Mouse (Mus musculus) fat pad, adult 2 months (tissue): ENCODE results near the gene Myzap.
"Not testable (repeated sequence)": the region's sequence is repeated elsewhere in the genome, so short reads cannot be mapped to it uniquely, and the experiment has no call there.

Experiments
- DNase-seq: peaks from one replicate; pipeline ENCODE4 v3.0.0-alpha.2; 2011; ENCODE audit warnings: low read depth, low spot score; ENCODE audit errors: extremely low read depth

Myzap gene

GRCm38 (mm10) chr9:71591938-71592548 is at the start of gene Myzap:
Myzap (minus strand) TSS chr9:71592360.
- no peak for DNase-seq

- DNase-seq = no peak
Measured at GRCm38 (mm10) chr9:71640361-71640927, 48.3 kb upstream of the Myzap start.

- no peak for DNase-seq
Measured at GRCm38 (mm10) chr9:71638198-71638597, 46.0 kb upstream of the Myzap start.

GRCm38 (mm10) chr9:71636854-71637253 is 44.7 kb upstream of the Myzap start:
- no peak for DNase-seq

- DNase-seq = no peak
Measured at GRCm38 (mm10) chr9:71635627-71636026, 43.5 kb upstream of the Myzap start.

GRCm38 (mm10) chr9:71634916-71635315 is 42.8 kb upstream of the Myzap start:
- DNase-seq = no peak

GRCm38 (mm10) chr9:71628921-71629320 is 36.8 kb upstream of the Myzap start:
- DNase-seq = no peak

GRCm38 (mm10) chr9:71628286-71628685 is 36.1 kb upstream of the Myzap start:
- DNase-seq = no peak

- no peak for DNase-seq
Measured at GRCm38 (mm10) chr9:71625961-71626360, 33.8 kb upstream of the Myzap start.

GRCm38 (mm10) chr9:71624793-71625495 is 32.8 kb upstream of the Myzap start:
- no peak for DNase-seq

- DNase-seq = no peak
Measured at GRCm38 (mm10) chr9:71623871-71624569, 31.9 kb upstream of the Myzap start.

GRCm38 (mm10) chr9:71622593-71622992 is 30.4 kb upstream of the Myzap start:
- no peak for DNase-seq

- DNase-seq = no peak
Measured at GRCm38 (mm10) chr9:71621968-71622367, 29.8 kb upstream of the Myzap start.

- DNase-seq = not testable (repeated sequence)
Measured at GRCm38 (mm10) chr9:71620116-71620515, 28.0 kb upstream of the Myzap start.

- no peak for DNase-seq
Measured at GRCm38 (mm10) chr9:71617363-71617762, 25.2 kb upstream of the Myzap start.

GRCm38 (mm10) chr9:71616185-71616584 is 24.0 kb upstream of the Myzap start:
- no peak for DNase-seq

GRCm38 (mm10) chr9:71614643-71615042 is 22.5 kb upstream of the Myzap start:
- no peak for DNase-seq

- DNase-seq = no peak
Measured at GRCm38 (mm10) chr9:71612981-71613380, 20.8 kb upstream of the Myzap start.

- no peak for DNase-seq
Measured at GRCm38 (mm10) chr9:71611876-71612275, 19.7 kb upstream of the Myzap start.

GRCm38 (mm10) chr9:71609010-71609409 is 16.9 kb upstream of the Myzap start:
- no peak for DNase-seq

- DNase-seq = no peak
Measured at GRCm38 (mm10) chr9:71606296-71607057, 14.3 kb upstream of the Myzap start.
